ENCODE assay signal across 22 mouse cellular contexts in genomic region chr7:126220611-126221010, GRCm38 (mm10). TPM values are rescaled to one million over a fixed set of nuclear protein-coding genes. Genes with fewer than 3 reads are reported as not detected.
DNase-seq lines count a peak whose midpoint lies in the region; ATAC-seq lines count a peak whose summit lies in the region.
"Had no signal": no experiment of that assay in that cellular context is flagged by ENCODE, and none has a peak within 500 bp of the region (broad histone marks: within the 10 kb centered on the region; RNA-seq: fewer than 3 reads in every experiment).

No protein-coding gene starts in this region.

- no peak overlapping the region for H3K27ac ChIP-seq in embryonic facial prominence, embryonic 10.5 days (replicated peaks)
- H3K27ac ChIP-seq: embryonic facial prominence, embryonic 13.5 days; embryonic facial prominence, embryonic 15.5 days; forebrain, embryonic 13.5 days; forebrain, embryonic 15.5 days had no signal

- H3K4me3 ChIP-seq in embryonic facial prominence, embryonic 10.5 days = no peak overlapping the region
- H3K4me3 ChIP-seq: embryonic facial prominence, embryonic 13.5 days; embryonic facial prominence, embryonic 15.5 days; erythroblast, embryonic 14.5 days; forebrain, embryonic 13.5 days; forebrain, embryonic 15.5 days had no signal

- H3K9me3 ChIP-seq in embryonic facial prominence, embryonic 10.5 days = no peaks in the 10 kb centered on the region; the same call in 1 of the 2 replicates
- H3K9me3 ChIP-seq: embryonic facial prominence, embryonic 13.5 days; embryonic facial prominence, embryonic 15.5 days; forebrain, embryonic 13.5 days; forebrain, embryonic 15.5 days; G1E had no signal

- 29% methylated on average over 1 of the region's 1 CpGs for WGBS in embryonic facial prominence, embryonic 10.5 days

- DNase-seq in ES-CJ7 (ENCODE audit: low read depth, low spot score) (peak; percentile 72), R1 (ENCODE audit: low read depth, low spot score) (peak; percentile 72)
- DNase-seq in embryonic facial prominence, embryonic 10.5 days (ENCODE audit: low spot score) = no peak
- DNase-seq in frontal cortex, postnatal 36 days (ENCODE audit: low spot score in 2 of 2) = no peak
- DNase-seq: adrenal gland, adult 8-10 months; adrenal gland, postnatal 14 days; adrenal gland, postnatal 36 days; cerebellum, adult 11-12 months; cerebellum, adult 2 months; cerebellum, adult 9-10 months; cerebellum, postnatal 10 days; cerebellum, postnatal 25 days; forebrain, postnatal 0 days had no signal

- no peak for ATAC-seq in erythroid progenitor cell, adult 5-6 weeks (replicated peaks; ENCODE audit: low FRiP score, poor library complexity, severe bottlenecking)
- ATAC-seq: activated CD4-positive, CD25-positive, alpha-beta regulatory T cell, adult 4 months; forebrain, embryonic 13.5 days; forebrain, embryonic 15.5 days; forebrain, postnatal 0 days; Patski had no signal

- H3K36me3 ChIP-seq in embryonic facial prominence, embryonic 10.5 days (replicated peaks) = no peaks in the 10 kb centered on the region
- H3K36me3 ChIP-seq: embryonic facial prominence, embryonic 13.5 days; embryonic facial prominence, embryonic 15.5 days; forebrain, embryonic 15.5 days; G1E had no signal

- H3K4me1 ChIP-seq in embryonic facial prominence, embryonic 10.5 days = no peaks in the 10 kb centered on the region
- H3K4me1 ChIP-seq: embryonic facial prominence, embryonic 13.5 days; embryonic facial prominence, embryonic 15.5 days; forebrain, embryonic 13.5 days; forebrain, embryonic 15.5 days had no signal

- no peaks in the 10 kb centered on the region for H3K27me3 ChIP-seq in embryonic facial prominence, embryonic 10.5 days (replicated peaks; ENCODE audit: low read depth, poor library complexity, severe bottlenecking)
- H3K27me3 ChIP-seq: embryonic facial prominence, embryonic 13.5 days; embryonic facial prominence, embryonic 15.5 days; forebrain, embryonic 13.5 days; forebrain, embryonic 15.5 days; Patski had no signal

RNA-seq across cellular contexts. Expression of gene Xpo6, which starts 20.3 kb away (rescaled TPM):
- total RNA-seq in erythroid progenitor cell, adult 5-6 weeks (2015; ENCODE audit: low replicate concordance) = 58.4 and 66.2 TPM in 2 replicates
- 21.9 and 25.2 TPM in 2 replicates for total RNA-seq in erythroid progenitor cell, adult 5-6 weeks (2017; ENCODE audit: low replicate concordance)
- 70.2 and 74.3 TPM in 2 replicates for polyA plus RNA-seq in embryonic facial prominence, embryonic 10.5 days (2016; fragmentation: Nextera tagmentation; extraction: Ambion mirVana)

RNA-seq across cellular contexts. Expression of gene Sbk1, which starts 51.8 kb away (rescaled TPM):
- 2.5 and 5.0 TPM in 2 replicates for total RNA-seq in erythroid progenitor cell, adult 5-6 weeks (2015; ENCODE audit: low replicate concordance)
- 3.4 and 4.0 TPM in 2 replicates for total RNA-seq in erythroid progenitor cell, adult 5-6 weeks (2017; ENCODE audit: low replicate concordance)
- polyA plus RNA-seq in embryonic facial prominence, embryonic 10.5 days (2016; fragmentation: Nextera tagmentation; extraction: Ambion mirVana) = 91.0 and 102 TPM in 2 replicates

Comparison
In these comparisons a context has a peak if more than half of its experiments do, and no peak if none do; other contexts are left out.
1. DNase-seq: peak in ES-CJ7 (single experiment) and R1 (single experiment); none in embryonic facial prominence, embryonic 10.5 days (single experiment) and frontal cortex, postnatal 36 days (0 of 2).